Mouse (Mus musculus): ENCODE data around the gene Aknad1. TPM values are rescaled to one million over a fixed set of nuclear protein-coding genes. Genes with fewer than 3 reads are reported as not detected.

The Aknad1 gene
- polyA plus RNA-seq, 1 experiment = 0.07 TPM

DNA sequence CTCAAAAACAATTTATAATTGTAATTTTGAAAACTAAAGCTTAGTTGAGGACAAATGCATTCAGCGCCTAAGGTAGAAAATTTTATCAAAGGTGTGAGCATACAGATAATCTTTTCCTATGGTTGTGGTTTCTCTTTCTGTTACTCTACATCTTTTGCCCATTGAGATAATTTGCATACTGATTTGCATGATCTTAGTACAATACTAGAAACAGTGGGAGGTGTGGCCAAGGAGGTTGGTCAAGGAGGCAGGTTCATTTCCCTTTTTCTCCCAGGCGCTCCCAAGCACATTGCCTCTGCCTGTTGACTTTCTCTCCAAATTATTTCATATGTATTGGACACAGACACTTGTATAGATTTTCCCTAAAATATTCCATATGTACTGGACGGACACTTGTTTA, 1.7 kb upstream of the Aknad1 start:
- no peak for TF ChIP-seq CTCF (IDR thresholded peaks at IDR 0.05; ENCODE audit: extremely low read depth, insufficient read depth, insufficient read length, insufficient replicate concordance)
- TF ChIP-seq POLR2A (IDR thresholded peaks at IDR 0.05; ENCODE audit: low read depth, low read length) = no peak
- Histone ChIP-seq H3K4me1 (ENCODE audit: control insufficient read depth, insufficient read depth, insufficient read length) (no peaks in the 10 kb centered on the region), H3K36me3 (ENCODE audit: control insufficient read depth, insufficient read depth, low read length) (no peaks in the 10 kb centered on the region), H3K27ac (ENCODE audit: insufficient read depth, low read length) (no peak overlapping the region), H3K4me3 (ENCODE audit: extremely low read depth, insufficient read depth, insufficient read length) (no peak overlapping the region), H3K27me3 (ENCODE audit: control insufficient read depth, insufficient read depth, low read length) (no peaks in the 10 kb centered on the region)
- no peak for DNase-seq (ENCODE audit: low read depth in 1 of 2, low spot score in 2 of 2)
- WGBS = 77% methylated on average over 3 of the region's 3 CpGs

DNA sequence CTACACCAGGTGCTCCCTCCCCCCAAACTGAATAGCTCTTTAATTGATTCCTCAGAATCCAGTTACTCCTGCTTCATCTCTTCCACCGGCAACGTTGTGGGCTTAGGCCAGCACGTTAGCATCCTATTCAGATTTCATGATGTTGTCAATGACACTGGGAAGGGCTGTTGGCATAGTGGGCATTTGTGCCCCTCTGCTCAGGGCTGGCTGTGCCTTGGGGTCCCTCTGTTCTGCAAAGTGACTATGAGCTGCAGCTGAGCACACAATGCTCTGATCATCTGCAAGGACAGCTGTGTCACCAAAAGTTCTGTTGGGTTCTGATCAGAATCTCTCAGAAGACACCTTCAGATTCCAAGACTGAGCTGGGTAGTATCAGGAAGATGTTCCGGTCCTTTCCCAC, 4.6 kb downstream of the Aknad1 start:
- WGBS = 90% methylated on average over 4 of the region's 4 CpGs
- no peak overlapping the region for H3K27ac ChIP-seq (ENCODE audit: insufficient read depth, low read length)
- H3K4me1 ChIP-seq (ENCODE audit: control insufficient read depth, insufficient read depth, insufficient read length) = no peaks in the 10 kb centered on the region
- H3K36me3 ChIP-seq (ENCODE audit: control insufficient read depth, insufficient read depth, low read length) = no peaks in the 10 kb centered on the region
- no peak for DNase-seq (ENCODE audit: low read depth in 1 of 2, low spot score in 2 of 2)
- TF ChIP-seq POLR2A (IDR thresholded peaks at IDR 0.05; ENCODE audit: low read depth, low read length) (no peak), CTCF (IDR thresholded peaks at IDR 0.05; ENCODE audit: extremely low read depth, insufficient read depth, insufficient read length, insufficient replicate concordance) (no peak)
- no peaks in the 10 kb centered on the region for H3K27me3 ChIP-seq (ENCODE audit: control insufficient read depth, insufficient read depth, low read length)
- H3K4me3 ChIP-seq (ENCODE audit: extremely low read depth, insufficient read depth, insufficient read length) = no peak overlapping the region

DNA sequence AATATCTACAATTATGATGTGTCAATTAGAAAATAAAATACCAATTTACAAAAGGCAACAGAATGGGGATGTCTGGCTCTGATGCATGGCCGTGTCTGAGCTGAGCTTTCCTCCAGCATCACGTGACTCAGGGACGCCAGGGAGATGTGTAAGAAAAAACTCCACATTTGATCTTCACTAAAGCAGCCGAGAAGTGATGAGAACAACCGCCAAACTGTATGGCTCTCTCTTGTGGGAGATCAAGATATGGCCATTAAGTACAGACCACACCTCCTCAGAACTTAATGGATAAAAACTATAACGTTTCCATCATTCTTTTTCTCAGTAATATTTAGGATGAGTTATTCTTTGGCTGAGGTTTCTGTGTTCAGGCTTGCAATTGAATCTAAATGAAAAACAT, 11.6 kb downstream of the Aknad1 start:
- DNase-seq (ENCODE audit: low read depth in 1 of 2, low spot score in 2 of 2) = no peak
- no peak for TF ChIP-seq CTCF (IDR thresholded peaks at IDR 0.05; ENCODE audit: extremely low read depth, insufficient read depth, insufficient read length, insufficient replicate concordance)
- TF ChIP-seq POLR2A (IDR thresholded peaks at IDR 0.05; ENCODE audit: low read depth, low read length) = no peak
- Histone ChIP-seq H3K36me3 (ENCODE audit: control insufficient read depth, insufficient read depth, low read length) (no peaks in the 10 kb centered on the region), H3K27me3 (ENCODE audit: control insufficient read depth, insufficient read depth, low read length) (no peaks in the 10 kb centered on the region), H3K4me1 (ENCODE audit: control insufficient read depth, insufficient read depth, insufficient read length) (no peaks in the 10 kb centered on the region), H3K27ac (ENCODE audit: insufficient read depth, low read length) (no peak overlapping the region), H3K4me3 (ENCODE audit: extremely low read depth, insufficient read depth, insufficient read length) (no peak overlapping the region; the same call in 1 of the 2 replicates)
- WGBS = 66% methylated on average over 6 of the region's 6 CpGs

DNA sequence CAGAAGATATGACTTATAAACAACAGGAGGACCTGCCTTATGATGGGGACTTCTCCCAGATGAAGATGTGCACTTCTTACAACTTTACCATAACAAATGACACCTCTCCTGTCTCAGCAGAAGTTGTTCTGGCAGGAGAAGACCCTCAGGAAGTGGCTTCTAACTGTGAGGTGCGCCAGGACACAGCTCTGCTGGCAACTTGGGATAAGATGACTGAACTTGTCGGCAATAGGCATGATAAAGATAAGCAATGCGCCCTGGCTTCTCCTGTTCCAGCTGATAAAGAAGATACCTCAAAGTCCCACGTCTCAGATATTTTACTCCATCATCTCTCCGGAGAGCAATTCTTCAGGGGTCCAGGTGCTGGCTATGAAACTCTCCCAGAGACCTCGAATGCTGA, 12.2 kb downstream of the Aknad1 start:
- TF ChIP-seq POLR2A (IDR thresholded peaks at IDR 0.05; ENCODE audit: low read depth, low read length) (no peak), CTCF (IDR thresholded peaks at IDR 0.05; ENCODE audit: extremely low read depth, insufficient read depth, insufficient read length, insufficient replicate concordance) (no peak)
- Histone ChIP-seq H3K4me3 (ENCODE audit: extremely low read depth, insufficient read depth, insufficient read length) (no peak overlapping the region), H3K27ac (ENCODE audit: insufficient read depth, low read length) (no peak overlapping the region), H3K27me3 (ENCODE audit: control insufficient read depth, insufficient read depth, low read length) (no peaks in the 10 kb centered on the region), H3K36me3 (ENCODE audit: control insufficient read depth, insufficient read depth, low read length) (no peaks in the 10 kb centered on the region), H3K4me1 (ENCODE audit: control insufficient read depth, insufficient read depth, insufficient read length) (no peaks in the 10 kb centered on the region)
- DNase-seq (ENCODE audit: low read depth in 1 of 2, low spot score in 2 of 2) = no peak
- WGBS = 69% methylated on average over 6 of the region's 6 CpGs

DNA sequence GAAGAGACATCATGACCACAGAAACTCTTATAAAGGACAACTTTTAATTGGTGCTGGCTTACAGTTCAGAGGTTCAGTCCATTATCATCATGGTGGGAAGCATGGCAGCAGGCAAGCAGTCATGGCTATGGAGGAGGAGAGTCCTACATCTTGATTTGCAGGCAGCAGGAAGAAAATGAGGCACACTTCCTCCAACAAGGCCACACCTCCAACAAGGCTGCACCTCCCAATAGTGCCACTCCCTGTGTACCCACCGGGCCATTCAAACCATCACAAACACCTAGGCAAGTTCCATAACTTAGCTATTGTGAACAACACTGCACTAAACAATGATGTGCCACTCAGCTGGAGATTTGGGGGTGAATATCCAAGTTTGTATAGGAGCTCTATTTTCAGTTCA, 15.1 kb downstream of the Aknad1 start:
- no peak overlapping the region for H3K27ac ChIP-seq (ENCODE audit: insufficient read depth, low read length)
- TF ChIP-seq POLR2A (IDR thresholded peaks at IDR 0.05; ENCODE audit: low read depth, low read length) (no peak), CTCF (IDR thresholded peaks at IDR 0.05; ENCODE audit: extremely low read depth, insufficient read depth, insufficient read length, insufficient replicate concordance) (no peak)
- no peak for DNase-seq (ENCODE audit: low read depth in 1 of 2, low spot score in 2 of 2)
- 65% methylated on average over 1 of the region's 1 CpGs for WGBS
- H3K4me1 ChIP-seq (ENCODE audit: control insufficient read depth, insufficient read depth, insufficient read length) = no peaks in the 10 kb centered on the region
- no peaks in the 10 kb centered on the region for H3K36me3 ChIP-seq (ENCODE audit: control insufficient read depth, insufficient read depth, low read length)
- H3K27me3 ChIP-seq (ENCODE audit: control insufficient read depth, insufficient read depth, low read length) = no peaks in the 10 kb centered on the region
- H3K4me3 ChIP-seq (ENCODE audit: extremely low read depth, insufficient read depth, insufficient read length) = no peak overlapping the region

DNA sequence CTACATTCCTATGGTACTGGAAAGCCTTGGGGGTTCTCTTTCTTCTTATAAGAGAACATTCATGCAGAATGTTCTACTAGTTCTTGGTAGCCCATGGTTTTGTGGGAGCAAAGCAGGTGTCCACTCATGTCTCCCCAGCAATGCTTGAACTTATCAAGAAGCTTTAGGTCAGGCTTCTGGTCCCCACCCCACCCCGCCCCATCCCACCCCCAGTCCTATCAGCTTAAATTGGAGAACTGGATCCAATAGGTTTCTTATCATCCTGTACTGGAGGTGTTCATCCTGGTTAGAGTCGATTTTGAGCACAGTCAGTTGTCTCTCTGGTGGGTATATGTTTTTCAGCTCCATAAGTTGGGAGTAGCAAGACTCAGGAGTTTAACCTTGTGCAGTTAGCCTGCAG, 16.1 kb downstream of the Aknad1 start:
- H3K27ac ChIP-seq (ENCODE audit: insufficient read depth, low read length) = no peak overlapping the region
- no peaks in the 10 kb centered on the region for H3K27me3 ChIP-seq (ENCODE audit: control insufficient read depth, insufficient read depth, low read length)
- H3K36me3 ChIP-seq (ENCODE audit: control insufficient read depth, insufficient read depth, low read length) = no peaks in the 10 kb centered on the region
- H3K4me1 ChIP-seq (ENCODE audit: control insufficient read depth, insufficient read depth, insufficient read length) = no peaks in the 10 kb centered on the region
- no peak overlapping the region for H3K4me3 ChIP-seq (ENCODE audit: extremely low read depth, insufficient read depth, insufficient read length)
- TF ChIP-seq POLR2A (IDR thresholded peaks at IDR 0.05; ENCODE audit: low read depth, low read length) = no peak
- TF ChIP-seq CTCF (IDR thresholded peaks at IDR 0.05; ENCODE audit: extremely low read depth, insufficient read depth, insufficient read length, insufficient replicate concordance) = no peak
- DNase-seq (ENCODE audit: low read depth in 1 of 2, low spot score in 2 of 2) = no peak
- WGBS = 79% methylated on average over 2 of the region's 2 CpGs

DNA sequence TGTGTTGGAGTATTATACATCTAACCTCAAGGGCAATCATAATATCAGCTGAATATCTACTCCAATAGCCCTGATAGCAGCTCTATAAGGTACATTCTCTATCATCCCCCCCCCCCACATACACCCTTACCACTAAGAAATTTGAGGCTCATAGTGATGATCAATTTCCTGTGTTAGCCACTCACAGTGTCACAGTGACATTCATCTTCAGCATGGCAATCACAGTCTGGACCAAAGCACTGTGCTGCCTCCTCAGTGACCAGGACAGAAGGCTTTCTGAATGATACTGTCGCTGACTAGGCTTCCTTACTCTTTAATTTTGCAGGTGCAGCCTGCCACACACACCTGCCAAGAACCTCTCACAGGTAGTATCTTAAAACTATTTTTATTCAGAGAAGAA, 16.7 kb downstream of the Aknad1 start:
- H3K27me3 ChIP-seq (ENCODE audit: control insufficient read depth, insufficient read depth, low read length) = no peaks in the 10 kb centered on the region
- TF ChIP-seq POLR2A (IDR thresholded peaks at IDR 0.05; ENCODE audit: low read depth, low read length) = no peak
- TF ChIP-seq CTCF (IDR thresholded peaks at IDR 0.05; ENCODE audit: extremely low read depth, insufficient read depth, insufficient read length, insufficient replicate concordance) = no peak
- no peak overlapping the region for H3K27ac ChIP-seq (ENCODE audit: insufficient read depth, low read length)
- DNase-seq (ENCODE audit: low read depth in 1 of 2, low spot score in 2 of 2) = no peak
- H3K4me1 ChIP-seq (ENCODE audit: control insufficient read depth, insufficient read depth, insufficient read length) = no peaks in the 10 kb centered on the region
- WGBS = 71% methylated on average over 1 of the region's 1 CpGs
- H3K36me3 ChIP-seq (ENCODE audit: control insufficient read depth, insufficient read depth, low read length) = no peaks in the 10 kb centered on the region
- no peak overlapping the region for H3K4me3 ChIP-seq (ENCODE audit: extremely low read depth, insufficient read depth, insufficient read length)

Data from spleen, adult 2 months (tissue).